Comparison of ENCODE assay signal across 14 mouse cellular contexts in the genomic region with DNA sequence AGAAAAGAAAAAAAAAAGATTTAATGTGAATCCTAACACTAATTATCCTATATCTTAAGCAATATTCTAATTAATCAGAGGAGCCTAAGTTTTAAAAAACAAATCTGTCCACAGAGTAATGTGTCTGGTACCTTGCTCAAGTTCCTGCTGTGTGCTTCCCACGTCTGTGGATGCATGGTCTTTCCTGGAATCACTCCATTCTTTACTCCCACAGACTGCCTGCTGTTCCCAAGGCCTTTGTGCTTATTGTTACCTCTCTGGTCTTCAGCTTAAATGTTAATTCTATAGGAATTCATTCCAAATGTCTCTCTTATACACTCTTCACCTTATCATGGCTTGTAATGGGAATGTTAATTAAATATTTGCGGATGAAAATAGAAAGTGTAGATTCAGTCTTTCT.
"Had no signal": no experiment of that assay in that cellular context is flagged by ENCODE, and none has a peak within 500 bp of the region (broad histone marks: within the 10 kb centered on the region; RNA-seq: fewer than 3 reads in every experiment).

No protein-coding gene starts in this region.

- DNase-seq: kidney, adult 18-20 months; kidney, adult 9 months; kidney, postnatal 14 days; kidney, postnatal 4 days; lung, adult 18-20 months; lung, postnatal 10 days; lung, postnatal 36 days; midbrain, embryonic 14.5 days; retina, postnatal 1 day; thymus, adult 2 months; thymus, postnatal 14 days; thymus, postnatal 4 days had no signal

- ATAC-seq: inflammation-experienced regulatory T-cells, adult 6 months; intestine, embryonic 16.5 days had no signal
